Mouse (Mus musculus) MEL (cell line): ENCODE data around the gene Ahcy. TPM values are rescaled to one million over a fixed set of nuclear protein-coding genes. Genes with fewer than 3 reads are reported as not detected.
"Not testable (repeated sequence)": the region's sequence is repeated elsewhere in the genome, so short reads cannot be mapped to it uniquely, and the experiment has no call there.

Experiments used
- DNase-seq: peaks from one replicate; pipeline ENCODE4 v3.0.0; 2011; ENCODE audit warnings: low read depth, low spot score
- H3K27ac ChIP-seq: 2 replicates; pipeline ENCODE4 v1.5.1; 2012; ENCODE audit warnings: low read depth, mild to moderate bottlenecking, control low read depth, low read length, moderate library complexity; ENCODE audit not compliant: control insufficient read depth
- H3K27me3 ChIP-seq, 2 experiments: fragments of 150-350 bp in 1 of 2; sonication (generic) in 1 of 2; 2 replicates each; pipeline ENCODE4 v1.6.1; 2012; ENCODE audit warnings: low read length in 2 of 2, mild to moderate bottlenecking in 2 of 2, improper control_type of control experiment in 1 of 2, moderate library complexity in 1 of 2; ENCODE audit not compliant: insufficient read depth in 2 of 2, control insufficient read depth in 1 of 2
- H3K36me3 ChIP-seq, 2 experiments: 2 replicates each; pipeline ENCODE4 v1.6.1; 2012 to 2014; ENCODE audit warnings: low read length in 2 of 2, improper control_type of control experiment in 1 of 2, inconsistent platforms in 1 of 2, mild to moderate bottlenecking in 1 of 2; ENCODE audit not compliant: insufficient read depth in 2 of 2, control insufficient read depth in 1 of 2
- H3K4me1 ChIP-seq, 2 experiments: fragments of 150-350 bp in 1 of 2; sonication (generic) in 1 of 2; 2 replicates each; pipeline ENCODE4 v1.6.1; 2012; ENCODE audit warnings: low read length in 2 of 2, improper control_type of control experiment in 1 of 2, mild to moderate bottlenecking in 1 of 2; ENCODE audit not compliant: insufficient read depth in 2 of 2, control insufficient read depth in 1 of 2
- H3K4me3 ChIP-seq, 2 experiments: fragments of 150-350 bp in 1 of 2; sonication (generic) in 1 of 2; 2 replicates each; pipeline ENCODE4 v1.5.1; 2012; ENCODE audit warnings: low read depth in 2 of 2, low read length in 2 of 2, mild to moderate bottlenecking in 2 of 2, moderate library complexity in 2 of 2, control low read depth in 1 of 2, improper control_type of control experiment in 1 of 2; ENCODE audit not compliant: control insufficient read depth in 1 of 2, insufficient read depth in 1 of 2
- H3K79me2 ChIP-seq: 2 replicates; pipeline ENCODE4 v1.6.1; 2012; ENCODE audit warnings: mild to moderate bottlenecking, low read length, moderate library complexity; ENCODE audit not compliant: control insufficient read depth, poor library complexity, insufficient read depth
- H3K9ac ChIP-seq: 2 replicates; pipeline ENCODE4 v1.6.1; 2012; ENCODE audit warnings: low read depth, mild to moderate bottlenecking, control low read depth, low read length, moderate library complexity; ENCODE audit not compliant: control insufficient read depth, poor library complexity, severe bottlenecking
- H3K9me3 ChIP-seq: fragments of 150-350 bp; sonication (generic); replicated peaks from 2 replicates; pipeline ENCODE4 v1.6.1; 2012; ENCODE audit warnings: mild to moderate bottlenecking, low read length, improper control_type of control experiment, moderate library complexity; ENCODE audit not compliant: insufficient read depth
- BHLHE40 ChIP-seq: IDR thresholded peaks from 2 replicates; pipeline ENCODE4 v1.6.1; 2012; ENCODE audit warnings: low read depth, mild to moderate bottlenecking, inconsistent platforms, low read length, improper control_type of control experiment, borderline replicate concordance
- EP300 ChIP-seq, 2 experiments: IDR thresholded peaks; 2 replicates each; pipeline ENCODE4 v1.6.1; 2011; ENCODE audit warnings: improper control_type of control experiment in 2 of 2, low read length in 2 of 2, low read depth in 1 of 2, mild to moderate bottlenecking in 1 of 2
- ETS1 ChIP-seq: IDR thresholded peaks from 2 replicates; pipeline ENCODE4 v1.6.1; 2012; ENCODE audit warnings: low read depth, mild to moderate bottlenecking, inconsistent platforms, low read length, improper control_type of control experiment, moderate library complexity
- JUND ChIP-seq: IDR thresholded peaks from 2 replicates; pipeline ENCODE4 v1.6.1; 2011; ENCODE audit warnings: low read depth, mild to moderate bottlenecking, improper control_type of control experiment, low read length
- MAFK ChIP-seq: IDR thresholded peaks from 2 replicates; pipeline ENCODE4 v1.6.1; 2011; ENCODE audit warnings: low read depth, mild to moderate bottlenecking, low read length, improper control_type of control experiment, borderline replicate concordance
- MYB ChIP-seq: IDR thresholded peaks from 2 replicates; pipeline ENCODE4 v1.6.1; 2011; ENCODE audit warnings: mild to moderate bottlenecking, low read depth, low read length, improper control_type of control experiment
- NELFE ChIP-seq: IDR thresholded peaks from 2 replicates; pipeline ENCODE4 v1.6.1; 2011; ENCODE audit warnings: low read depth, low read length, improper control_type of control experiment
- POLR2AphosphoS5 ChIP-seq: IDR thresholded peaks from 2 replicates; pipeline ENCODE4 v1.6.1; 2012; ENCODE audit warnings: low read depth, borderline replicate concordance, mild to moderate bottlenecking, inconsistent platforms, low read length, moderate library complexity, mixed read lengths
- RCOR1 ChIP-seq: IDR thresholded peaks from 2 replicates; pipeline ENCODE4 v1.6.1; 2012; ENCODE audit warnings: low read depth, mild to moderate bottlenecking, inconsistent platforms, low read length, improper control_type of control experiment
- SIN3A ChIP-seq: IDR thresholded peaks from 2 replicates; pipeline ENCODE4 v1.6.1; 2012; ENCODE audit warnings: low read length, improper control_type of control experiment, inconsistent platforms
- UBTF ChIP-seq: IDR thresholded peaks from 2 replicates; pipeline ENCODE4 v1.6.1; 2012; ENCODE audit warnings: low read depth, mild to moderate bottlenecking, inconsistent platforms, low read length, improper control_type of control experiment, moderate library complexity, borderline replicate concordance; ENCODE audit not compliant: insufficient read depth
- ZNF384 ChIP-seq: IDR thresholded peaks from 2 replicates; pipeline ENCODE4 v1.6.1; 2012; ENCODE audit warnings: low read depth, mild to moderate bottlenecking, inconsistent platforms, low read length, improper control_type of control experiment
- polyA plus RNA-seq, 2 experiments: library from polyadenylated mRNA; stranded (reverse) in 1 of 2; unstranded in 1 of 2; fragments of >175 nt in 1 of 2; fragments of >200 nt in 1 of 2; gene quantifications; 2 replicates each; pipeline versions ENCODE4 v1.2.1 to v1.2.4; 2012; ENCODE audit warnings: low replicate concordance in 2 of 2, low read depth in 1 of 2; ENCODE audit not compliant: insufficient read length in 2 of 2, insufficient read depth in 1 of 2, missing spikeins in 1 of 2
- total RNA-seq: library from RNA; depleted of rRNA; stranded (reverse); fragments of 300-350 nt; gene quantifications from 2 replicates; pipeline ENCODE4 v1.2.3, GENCODE M21; 2012

Gene Ahcy
- total and polyA plus RNA-seq, 3 experiments: 255 to 5,082 (median 364) TPM

GRCm38 (mm10) chr2:155018762-155019641, 55.3 kb downstream of the Ahcy start (continued):
- TF ChIP-seq POLR2AphosphoS5 (no peak), MYB (peak; percentile 49; the same call in 1 of the 2 replicates), JUND (no peak), BHLHE40 (no peak), UBTF (no peak), SIN3A (peak; percentile 62; the same call in 1 of the 2 replicates), ZNF384 (0 out of 2 replicates have a peak, but pooled peaks have one; percentile 47), ETS1 (peak; percentile 38; the same call in 1 of the 2 replicates), MAFK (no peak), RCOR1 (no peak), EP300 (IDR thresholded peaks at IDR 0.05; ENCODE audit: low read depth in 1 of 2, low read length in 2 of 2) (peak in 1 of 2 experiments; percentile 54; a peak in 2 of 4 replicates), NELFE (peak; percentile 20)

- not testable (repeated sequence) for H3K27me3 ChIP-seq, H3K36me3 ChIP-seq, H3K79me2 ChIP-seq, H3K9me3 ChIP-seq
- Histone ChIP-seq H3K4me3 (peak within 1 kb of the TSS; percentile 52 to 75), H3K9ac (peak within 1 kb of the TSS; percentile 82), H3K27ac (peak within 1 kb of the TSS; percentile 94), H3K4me1 (peaks cover 9 to 10% of the 10 kb centered on the region in 2 experiments)
- peak; percentile 26 for DNase-seq
Observed at GRCm38 (mm10) chr2:155018251-155018755, 56.0 kb downstream of the Ahcy start, which contains the start of gene Gm14226. Gene Gm14226, plus strand, starts transcription at chr2:155018266.

DNA sequence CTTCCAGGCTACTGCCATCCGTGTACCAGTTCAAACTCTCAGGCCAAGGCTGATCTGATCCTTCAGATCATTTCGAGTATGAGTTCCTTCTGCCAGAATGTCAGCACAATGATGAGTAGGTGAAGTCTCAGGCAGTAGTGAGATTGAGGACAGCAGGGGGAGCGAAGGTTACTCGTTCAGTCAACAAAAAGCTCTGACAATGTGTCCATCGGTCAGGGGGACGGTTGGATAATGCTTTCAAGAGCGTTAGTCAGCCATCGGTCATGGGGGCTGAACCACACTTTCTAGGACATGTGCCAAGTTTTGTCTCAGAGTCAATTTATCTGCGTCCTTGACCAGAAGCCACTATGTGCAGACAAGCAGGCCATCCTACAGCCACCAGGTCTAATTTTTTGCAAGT, 57.5 kb downstream of the Ahcy start:
- H3K36me3 ChIP-seq, H3K27me3 ChIP-seq, H3K79me2 ChIP-seq, DNase-seq, H3K4me1 ChIP-seq, H3K27ac ChIP-seq, H3K9ac ChIP-seq, H3K4me3 ChIP-seq, H3K9me3 ChIP-seq: not testable (repeated sequence)
